Mouse (Mus musculus) hindbrain, embryonic 16.5 days (tissue): ENCODE measurements around the gene Mettl22. TPM values are rescaled to one million over a fixed set of nuclear protein-coding genes. Genes with fewer than 3 reads are reported as not detected.

ENCODE experiments used
- ATAC-seq: fragments of 200-750 bp; cut with Nextera tagmentation; 2 replicates; pipeline ENCODE4 v1.8.0; 2017; ENCODE audit warnings: moderate TSS enrichment, moderate library complexity
- H3K27ac ChIP-seq: fragments of 300-500 bp; sonication (generic); 2 replicates; pipeline ENCODE4 v1.5.1; 2014; ENCODE audit warnings: low read depth, mild to moderate bottlenecking, control low read depth, low read length, moderate library complexity
- H3K27me3 ChIP-seq: fragments of 300-500 bp; sonication (generic); replicated peaks from 2 replicates; pipeline ENCODE4 v1.6.1; 2014; ENCODE audit warnings: low read length; ENCODE audit not compliant: control insufficient read depth, insufficient read depth
- H3K36me3 ChIP-seq: fragments of 300-500 bp; sonication (generic); 2 replicates; pipeline ENCODE4 v1.6.1; 2014; ENCODE audit warnings: mild to moderate bottlenecking, low read length, moderate library complexity, mixed read lengths; ENCODE audit not compliant: control insufficient read depth, insufficient read depth
- H3K4me1 ChIP-seq: fragments of 300-500 bp; sonication (generic); 2 replicates; pipeline ENCODE4 v1.6.1; 2014; ENCODE audit warnings: low read depth, low read length; ENCODE audit not compliant: control insufficient read depth, insufficient read depth
- H3K4me2 ChIP-seq: fragments of 300-500 bp; sonication (generic); 2 replicates; pipeline ENCODE4 v1.6.1; 2014; ENCODE audit warnings: mild to moderate bottlenecking, low read length, control low read depth, moderate library complexity
- H3K4me3 ChIP-seq: fragments of 300-500 bp; sonication (generic); 2 replicates; pipeline ENCODE4 v1.5.1; 2014; ENCODE audit warnings: mild to moderate bottlenecking, low read length, control low read depth, moderate library complexity
- H3K9ac ChIP-seq: fragments of 300-500 bp; sonication (generic); 2 replicates; pipeline ENCODE4 v1.6.1; 2014; ENCODE audit warnings: low read depth, mild to moderate bottlenecking, control low read depth, low read length, moderate library complexity
- H3K9me3 ChIP-seq: fragments of 300-500 bp; sonication (generic); 2 replicates; pipeline ENCODE4 v1.6.1; 2014; ENCODE audit warnings: mild to moderate bottlenecking, low read length, moderate library complexity; ENCODE audit not compliant: control insufficient read depth
- WGBS: fragments of 180-500 bp; shearing (Covaris S2); extraction: QIAGEN DNeasy Blood & Tissue Kit; methylation state at CpG from one replicate; pipeline ENCODE4 v1.1.7; 2014; 5-methylcytosine and 5-hydroxymethylcytosine counted together
- polyA plus RNA-seq: library from polyadenylated mRNA; unstranded; fragments of >200 nt; fragmentation: Nextera tagmentation; extraction: Ambion mirVana; gene quantifications from 2 replicates; pipeline ENCODE4 v1.2.1, GENCODE M21; 2015

Mettl22 gene
- polyA plus RNA-seq, 1 experiment from 2014 or later: 58.4 TPM

GRCm38 (mm10) chr16:8446256-8446655 lies 24.3 kb upstream of the Mettl22 start:
- 90% methylated on average over 6 of the region's 6 CpGs for WGBS
- H3K4me2 ChIP-seq: no peak overlapping the region
- H3K4me3 ChIP-seq: no peak overlapping the region
- no peaks in the 10 kb centered on the region for H3K4me1 ChIP-seq
- no peaks in the 10 kb centered on the region for H3K9me3 ChIP-seq
- H3K27ac ChIP-seq: no peak overlapping the region
- H3K36me3 ChIP-seq: no peaks in the 10 kb centered on the region
- H3K27me3 ChIP-seq: no peaks in the 10 kb centered on the region
- ATAC-seq: no peak
- H3K9ac ChIP-seq: no peak overlapping the region

- no peak overlapping the region for H3K4me2 ChIP-seq
- H3K9ac ChIP-seq: no peak overlapping the region
- no peaks in the 10 kb centered on the region for H3K9me3 ChIP-seq
- 89% methylated on average over 2 of the region's 2 CpGs for WGBS
- no peaks in the 10 kb centered on the region for H3K4me1 ChIP-seq
- H3K4me3 ChIP-seq: no peak overlapping the region
- no peak for ATAC-seq
- H3K27me3 ChIP-seq: no peaks in the 10 kb centered on the region
- H3K27ac ChIP-seq: no peak overlapping the region
- no peaks in the 10 kb centered on the region for H3K36me3 ChIP-seq
Measured at GRCm38 (mm10) chr16:8453301-8453700, 17.3 kb upstream of the Mettl22 start.

- ATAC-seq: no peak
- no peak overlapping the region for H3K4me2 ChIP-seq
- H3K27me3 ChIP-seq: no peaks in the 10 kb centered on the region
- no peaks in the 10 kb centered on the region for H3K4me1 ChIP-seq
- H3K27ac ChIP-seq: no peak overlapping the region
- no peak overlapping the region for H3K4me3 ChIP-seq
- H3K9ac ChIP-seq: no peak overlapping the region
- no peaks in the 10 kb centered on the region for H3K9me3 ChIP-seq
- WGBS: 52% methylated on average over 2 of the region's 2 CpGs
- no peaks in the 10 kb centered on the region for H3K36me3 ChIP-seq
Measured at GRCm38 (mm10) chr16:8455221-8455620, 15.4 kb upstream of the Mettl22 start.

- H3K9ac ChIP-seq: no peak overlapping the region
- no peak overlapping the region for H3K4me3 ChIP-seq
- H3K4me2 ChIP-seq: no peak overlapping the region
- ATAC-seq: no peak
- no peak overlapping the region for H3K27ac ChIP-seq
- H3K36me3 ChIP-seq: no peaks in the 10 kb centered on the region
- H3K4me1 ChIP-seq: no peaks in the 10 kb centered on the region
- WGBS: 92% methylated on average over 4 of the region's 4 CpGs
- H3K27me3 ChIP-seq: no peaks in the 10 kb centered on the region
- no peaks in the 10 kb centered on the region for H3K9me3 ChIP-seq
Measured at GRCm38 (mm10) chr16:8458391-8458790, 12.2 kb upstream of the Mettl22 start.

DNA sequence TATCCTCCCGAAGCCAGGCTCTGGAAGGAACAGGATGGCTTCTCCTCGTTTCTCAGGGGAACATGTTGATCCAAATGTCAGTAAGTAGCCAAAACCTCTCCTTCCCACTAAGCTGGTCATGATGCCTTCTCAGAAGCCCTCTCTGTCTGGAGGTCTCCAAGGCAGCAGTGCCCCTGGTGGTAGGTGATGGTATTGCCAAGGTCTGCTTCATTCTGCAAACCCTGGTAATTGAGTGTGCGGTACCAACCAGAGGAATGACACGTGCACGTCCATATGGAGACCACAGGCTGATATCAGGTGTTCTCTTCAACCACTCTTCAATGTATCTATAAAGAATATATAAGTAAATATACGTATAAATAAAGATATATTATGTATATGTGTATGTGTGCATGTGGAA lies 11.5 kb upstream of the Mettl22 start:
- Histone ChIP-seq H3K9ac (no peak overlapping the region), H3K27me3 (no peaks in the 10 kb centered on the region), H3K9me3 (no peaks in the 10 kb centered on the region), H3K4me2 (no peak overlapping the region), H3K36me3 (no peaks in the 10 kb centered on the region), H3K4me3 (no peak overlapping the region), H3K27ac (no peak overlapping the region), H3K4me1 (no peaks in the 10 kb centered on the region)
- no peak for ATAC-seq
- WGBS: 32% methylated on average over 6 of the region's 6 CpGs

- Histone ChIP-seq H3K9ac (no peak overlapping the region), H3K4me3 (peak overlapping the region; percentile 62), H3K27ac (no peak overlapping the region), H3K4me2 (peak overlapping the region; percentile 70), H3K9me3 (no peaks in the 10 kb centered on the region), H3K36me3 (0 out of 2 replicates have a peak, but pooled peaks cover 4% of the 10 kb centered on the region), H3K4me1 (peaks cover 8% of the 10 kb centered on the region), H3K27me3 (no peaks in the 10 kb centered on the region)
- ATAC-seq: peak; percentile 58
- WGBS: 72% methylated on average over 2 of the region's 2 CpGs
Measured at GRCm38 (mm10) chr16:8470132-8470531, 456 bp upstream of the Mettl22 start.

DNA sequence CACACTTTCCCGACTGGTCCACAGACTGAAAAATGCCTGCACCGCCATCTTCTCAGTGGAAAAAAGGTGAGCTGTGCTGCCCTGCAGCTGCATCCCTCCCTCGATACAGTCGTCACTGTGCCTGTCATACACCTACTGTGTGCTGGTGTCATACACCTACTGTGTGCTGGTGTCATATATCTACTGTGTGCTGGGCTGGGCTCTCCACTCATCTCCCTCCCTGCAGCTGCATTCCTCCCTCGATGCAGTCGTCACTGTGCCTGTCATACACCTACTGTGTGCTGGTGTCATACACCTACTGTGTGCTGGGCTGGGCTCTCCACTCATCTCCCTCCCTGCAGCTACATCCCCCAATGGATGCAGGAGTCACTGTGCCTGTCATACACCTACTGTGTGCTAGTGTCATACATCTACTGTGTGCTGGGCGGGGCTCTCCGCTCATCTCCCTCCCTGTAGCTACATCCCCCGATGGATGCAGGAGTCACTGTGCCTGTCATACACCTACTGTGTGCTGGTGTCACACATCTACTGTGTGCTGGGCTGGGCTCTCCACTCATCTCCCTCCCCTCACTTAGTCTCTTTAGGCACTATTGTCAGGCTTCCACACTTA lies 16.9 kb downstream of the Mettl22 start:
- H3K27ac ChIP-seq: no peak overlapping the region
- 91% methylated on average over 9 of the region's 9 CpGs for WGBS
- H3K9ac ChIP-seq: no peak overlapping the region
- H3K4me1 ChIP-seq: no peaks in the 10 kb centered on the region
- H3K36me3 ChIP-seq: peaks cover 13% of the 10 kb centered on the region
- no peak for ATAC-seq
- no peak overlapping the region for H3K4me3 ChIP-seq
- no peaks in the 10 kb centered on the region for H3K9me3 ChIP-seq
- H3K4me2 ChIP-seq: no peak overlapping the region
- H3K27me3 ChIP-seq: no peaks in the 10 kb centered on the region

- H3K4me1 ChIP-seq: no peaks in the 10 kb centered on the region
- 65% methylated on average over 5 of the region's 5 CpGs for WGBS
- H3K27ac ChIP-seq: 0 out of 2 replicates have a peak overlapping the region, but pooled peaks have one; percentile 14
- H3K9ac ChIP-seq: no peak overlapping the region
- peaks cover 13% of the 10 kb centered on the region for H3K36me3 ChIP-seq
- 0 out of 2 replicates have a peak, but pooled peaks have one; percentile 41 for ATAC-seq
- no peaks in the 10 kb centered on the region for H3K9me3 ChIP-seq
- H3K4me2 ChIP-seq: no peak overlapping the region
- no peak overlapping the region for H3K4me3 ChIP-seq
- no peaks in the 10 kb centered on the region for H3K27me3 ChIP-seq
Measured at GRCm38 (mm10) chr16:8489340-8489739, 18.8 kb downstream of the Mettl22 start.

DNA sequence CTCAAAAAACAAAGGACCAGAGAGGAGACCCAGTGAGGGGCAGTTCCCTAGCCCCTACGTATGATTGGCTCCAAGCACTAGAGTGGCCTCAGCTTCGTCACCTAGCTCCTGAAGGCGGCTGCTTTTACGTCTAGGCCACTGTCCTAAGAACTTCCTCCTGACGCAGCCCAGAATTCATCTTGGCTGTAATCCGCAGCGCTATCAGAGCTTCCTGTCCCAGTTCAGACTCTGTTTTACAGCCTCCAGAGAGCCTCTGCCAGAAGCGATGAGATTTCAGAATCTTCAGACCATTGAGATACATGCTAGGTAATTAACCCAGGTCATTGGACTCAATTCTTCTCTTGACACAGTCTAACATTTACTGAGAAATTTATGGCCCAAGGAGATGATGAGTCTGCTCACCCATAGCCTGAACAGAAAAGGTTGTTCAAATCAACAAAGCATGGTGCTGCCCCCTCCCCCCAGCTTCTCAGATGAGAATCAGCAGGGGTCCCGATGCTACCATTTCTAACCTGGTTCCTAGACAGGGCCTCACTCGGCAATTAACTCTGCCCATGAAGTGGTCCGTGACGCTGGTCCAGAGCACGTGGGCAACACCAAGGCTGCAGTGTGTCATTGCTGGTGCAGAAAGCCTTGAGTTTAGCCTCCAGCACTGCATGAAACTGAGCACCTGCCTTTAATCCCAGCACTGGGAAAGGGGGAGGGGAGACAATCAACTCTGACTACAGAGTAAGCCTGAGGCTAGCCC lies 21.3 kb downstream of the Mettl22 start:
- ATAC-seq: peak; percentile 17; the same call in 1 of the 2 replicates
- no peaks in the 10 kb centered on the region for H3K27me3 ChIP-seq
- WGBS: 39% methylated on average over 13 of the region's 13 CpGs
- H3K4me1 ChIP-seq: no peaks in the 10 kb centered on the region
- H3K27ac ChIP-seq: no peak overlapping the region
- H3K9me3 ChIP-seq: no peaks in the 10 kb centered on the region
- H3K36me3 ChIP-seq: 0 out of 2 replicates have a peak, but pooled peaks cover 2% of the 10 kb centered on the region
- no peak overlapping the region for H3K9ac ChIP-seq
- no peak overlapping the region for H3K4me2 ChIP-seq
- no peak overlapping the region for H3K4me3 ChIP-seq
